Mouse (Mus musculus): ENCODE results near the gene Diras2. TPM values are rescaled to one million over a fixed set of nuclear protein-coding genes. Genes with fewer than 3 reads are reported as not detected.
A peak's percentile ranks its signal among the peaks of the same experiment; 100 is the strongest.

The Diras2 gene
- total and polyA plus RNA-seq, 2 experiments from 2014 or later, result 7.0 to 68.2 TPM

DNA sequence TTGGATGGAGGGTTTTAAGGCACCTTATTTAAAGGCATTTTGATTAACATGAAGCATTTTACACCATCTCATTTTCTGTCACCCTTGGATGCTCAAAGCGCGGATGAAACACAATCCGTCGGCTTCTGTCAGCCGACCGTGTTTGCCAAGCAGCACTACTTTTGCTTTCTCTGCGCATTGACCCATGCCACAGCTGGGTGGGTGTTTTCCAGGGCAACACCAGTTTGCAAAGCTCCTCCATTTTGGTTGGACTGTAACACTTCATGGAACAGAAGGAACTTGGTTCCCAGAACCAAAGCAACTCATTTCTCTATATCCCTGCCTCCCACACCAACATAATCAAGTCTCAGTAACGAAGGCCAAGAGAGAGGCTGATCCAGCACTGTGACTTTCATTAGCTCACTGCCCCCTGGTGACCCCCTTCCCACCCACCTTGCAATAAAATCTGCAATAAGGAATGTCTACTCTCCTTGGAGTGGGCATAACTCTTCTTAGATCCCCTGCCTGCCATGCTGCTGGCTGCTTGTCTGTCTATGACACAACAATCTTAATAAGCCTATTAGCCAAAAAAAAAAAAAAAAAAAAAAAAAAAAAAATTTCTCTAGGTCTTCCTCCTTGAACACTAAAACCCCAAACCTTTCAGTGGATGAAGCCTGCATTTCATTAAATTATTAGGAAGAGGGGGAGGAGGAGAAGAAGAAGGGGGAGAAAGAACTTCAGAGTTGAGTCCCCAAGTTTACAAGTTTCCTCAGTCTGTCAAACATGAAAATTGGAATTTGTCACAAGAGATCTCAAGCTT, 30.5 kb upstream of the Diras2 start:
- no peak overlapping the region for H3K9ac ChIP-seq (replicated peaks; ENCODE audit: low read length, poor library complexity, severe bottlenecking)
- H3K4me3 ChIP-seq (ENCODE audit: low read depth, low read length), result no peak overlapping the region
- 78% methylated on average over 8 of the region's 8 CpGs for WGBS
- no peaks in the 10 kb centered on the region for H3K27me3 ChIP-seq (ENCODE audit: insufficient read depth, low read length)
- H3K4me1 ChIP-seq (ENCODE audit: insufficient read depth, low read length), result no peaks in the 10 kb centered on the region
- H3K27ac ChIP-seq (ENCODE audit: low read depth, low read length), result no peak overlapping the region
- ATAC-seq (ENCODE audit: low FRiP score), result no peak
- H3K9me3 ChIP-seq (ENCODE audit: low read length), result no peaks in the 10 kb centered on the region
- no peak for TF ChIP-seq CTCF (IDR thresholded peaks at IDR 0.05)
- H3K36me3 ChIP-seq (ENCODE audit: insufficient read depth, low read length), result no peaks in the 10 kb centered on the region
- DNase-seq (ENCODE audit: low spot score), result no peak
- H3K4me2 ChIP-seq (ENCODE audit: low read depth, low read length, poor library complexity, severe bottlenecking), result no peak overlapping the region

DNA sequence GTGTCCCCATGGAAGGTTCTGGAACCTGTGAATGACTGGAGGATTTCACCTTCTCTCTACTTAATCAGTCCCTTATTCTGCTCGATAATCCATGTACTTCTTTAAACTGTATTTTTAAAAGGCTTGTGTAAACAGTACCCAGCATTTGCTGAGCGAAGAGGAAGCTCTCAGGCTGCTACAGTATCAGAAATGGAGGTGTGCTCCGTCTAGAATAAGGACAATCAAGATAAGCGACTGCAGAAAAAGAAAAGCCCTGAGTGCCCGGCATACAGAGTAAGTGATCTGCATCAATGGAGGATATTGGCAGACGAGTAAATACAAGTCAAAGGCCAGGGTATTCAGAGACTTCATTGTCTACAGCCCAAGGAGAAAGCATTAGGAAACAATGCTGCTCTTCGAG, 26.3 kb upstream of the Diras2 start:
- H3K9ac ChIP-seq (replicated peaks; ENCODE audit: low read length, poor library complexity, severe bottlenecking), result no peak overlapping the region
- H3K27me3 ChIP-seq (ENCODE audit: insufficient read depth, low read length), result no peaks in the 10 kb centered on the region
- WGBS, result 66% methylated on average over 7 of the region's 7 CpGs

GRCm38 (mm10) chr13:52554722-52555121, 23.6 kb upstream of the Diras2 start:
- no peak overlapping the region for H3K4me2 ChIP-seq (ENCODE audit: low read depth, low read length, poor library complexity, severe bottlenecking)
- no peaks in the 10 kb centered on the region for H3K4me1 ChIP-seq (ENCODE audit: insufficient read depth, low read length)
- no peak for ATAC-seq (ENCODE audit: low FRiP score)
- DNase-seq (ENCODE audit: low spot score), result no peak
- H3K27me3 ChIP-seq (ENCODE audit: insufficient read depth, low read length), result no peaks in the 10 kb centered on the region
- H3K27ac ChIP-seq (ENCODE audit: low read depth, low read length), result no peak overlapping the region
- TF ChIP-seq CTCF (IDR thresholded peaks at IDR 0.05), result no peak
- WGBS, result 88% methylated on average over 9 of the region's 9 CpGs
- no peak overlapping the region for H3K4me3 ChIP-seq (ENCODE audit: low read depth, low read length)
- no peaks in the 10 kb centered on the region for H3K9me3 ChIP-seq (ENCODE audit: low read length)
- no peaks in the 10 kb centered on the region for H3K36me3 ChIP-seq (ENCODE audit: insufficient read depth, low read length)
- H3K9ac ChIP-seq (replicated peaks; ENCODE audit: low read length, poor library complexity, severe bottlenecking), result no peak overlapping the region

More for the DNA sequence above, 26.3 kb upstream of the Diras2 start:
- Histone ChIP-seq H3K36me3 (ENCODE audit: insufficient read depth, low read length) (no peaks in the 10 kb centered on the region), H3K4me3 (ENCODE audit: low read depth, low read length) (no peak overlapping the region), H3K27ac (ENCODE audit: low read depth, low read length) (no peak overlapping the region), H3K4me2 (ENCODE audit: low read depth, low read length, poor library complexity, severe bottlenecking) (no peak overlapping the region), H3K4me1 (ENCODE audit: insufficient read depth, low read length) (no peaks in the 10 kb centered on the region), H3K9me3 (ENCODE audit: low read length) (no peaks in the 10 kb centered on the region)
- no peak for ATAC-seq (ENCODE audit: low FRiP score)
- no peak for DNase-seq (ENCODE audit: low spot score)
- no peak for TF ChIP-seq CTCF (IDR thresholded peaks at IDR 0.05)

GRCm38 (mm10) chr13:52552822-52553477, 21.9 kb upstream of the Diras2 start:
- no peak overlapping the region for H3K9ac ChIP-seq (replicated peaks; ENCODE audit: low read length, poor library complexity, severe bottlenecking)
- no peak overlapping the region for H3K4me3 ChIP-seq (ENCODE audit: low read depth, low read length)
- no peak overlapping the region for H3K4me2 ChIP-seq (ENCODE audit: low read depth, low read length, poor library complexity, severe bottlenecking)
- H3K36me3 ChIP-seq (ENCODE audit: insufficient read depth, low read length), result no peaks in the 10 kb centered on the region
- no peaks in the 10 kb centered on the region for H3K9me3 ChIP-seq (ENCODE audit: low read length)
- ATAC-seq (ENCODE audit: low FRiP score), result peak; percentile 56; the same call in 1 of the 2 replicates
- H3K27me3 ChIP-seq (ENCODE audit: insufficient read depth, low read length), result no peaks in the 10 kb centered on the region
- 45% methylated on average over 9 of the region's 9 CpGs for WGBS
- no peaks in the 10 kb centered on the region for H3K4me1 ChIP-seq (ENCODE audit: insufficient read depth, low read length)
- DNase-seq (ENCODE audit: low spot score), result no peak
- no peak for TF ChIP-seq CTCF (IDR thresholded peaks at IDR 0.05)
- H3K27ac ChIP-seq (ENCODE audit: low read depth, low read length), result no peak overlapping the region; the same call in 1 of the 2 replicates

DNA sequence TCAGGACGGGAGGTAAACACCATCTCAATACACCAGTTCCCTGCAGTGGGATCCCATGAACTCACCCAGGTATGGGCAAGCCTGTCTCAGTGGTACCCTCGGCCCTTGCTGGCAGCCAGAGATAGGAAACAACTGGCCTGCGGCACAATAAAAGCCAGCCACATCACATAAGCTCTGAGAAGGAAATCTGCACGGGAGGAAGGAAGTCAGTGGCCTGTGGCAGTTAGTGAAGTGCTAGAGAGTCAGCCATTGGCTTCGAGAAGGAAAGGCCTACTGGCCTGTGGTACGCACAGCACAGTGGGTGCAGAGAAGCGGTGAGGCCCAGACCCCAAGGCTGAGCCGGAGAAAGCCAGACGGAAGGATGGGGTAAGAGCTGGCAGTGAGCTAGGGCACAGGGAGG, 20.2 kb upstream of the Diras2 start:
- no peaks in the 10 kb centered on the region for H3K27me3 ChIP-seq (ENCODE audit: insufficient read depth, low read length)
- H3K27ac ChIP-seq (ENCODE audit: low read depth, low read length), result no peak overlapping the region
- no peak overlapping the region for H3K9ac ChIP-seq (replicated peaks; ENCODE audit: low read length, poor library complexity, severe bottlenecking)
- no peak for TF ChIP-seq CTCF (IDR thresholded peaks at IDR 0.05)
- no peaks in the 10 kb centered on the region for H3K36me3 ChIP-seq (ENCODE audit: insufficient read depth, low read length)
- no peak overlapping the region for H3K4me2 ChIP-seq (ENCODE audit: low read depth, low read length, poor library complexity, severe bottlenecking)
- ATAC-seq (ENCODE audit: low FRiP score) (no peak), DNase-seq (ENCODE audit: low spot score) (no peak)
- WGBS, result 88% methylated on average over 9 of the region's 9 CpGs
- H3K4me1 ChIP-seq (ENCODE audit: insufficient read depth, low read length), result no peaks in the 10 kb centered on the region
- no peak overlapping the region for H3K4me3 ChIP-seq (ENCODE audit: low read depth, low read length)
- H3K9me3 ChIP-seq (ENCODE audit: low read length), result no peaks in the 10 kb centered on the region

- Histone ChIP-seq H3K4me3 (ENCODE audit: low read depth, low read length) (no peak overlapping the region), H3K27ac (ENCODE audit: low read depth, low read length) (no peak overlapping the region), H3K36me3 (ENCODE audit: insufficient read depth, low read length) (no peaks in the 10 kb centered on the region), H3K27me3 (ENCODE audit: insufficient read depth, low read length) (no peaks in the 10 kb centered on the region), H3K9me3 (ENCODE audit: low read length) (no peaks in the 10 kb centered on the region), H3K9ac (replicated peaks; ENCODE audit: low read length, poor library complexity, severe bottlenecking) (no peak overlapping the region), H3K4me1 (ENCODE audit: insufficient read depth, low read length) (no peaks in the 10 kb centered on the region), H3K4me2 (ENCODE audit: low read depth, low read length, poor library complexity, severe bottlenecking) (no peak overlapping the region)
- no peak for TF ChIP-seq CTCF (IDR thresholded peaks at IDR 0.05)
- DNase-seq (ENCODE audit: low spot score), result no peak
- no peak for ATAC-seq (ENCODE audit: low FRiP score)
- WGBS, result 78% methylated on average over 5 of the region's 5 CpGs
These were observed 19.7 kb upstream of the Diras2 start for GRCm38 (mm10) chr13:52550690-52551193.

Data from midbrain, postnatal 0 days (tissue).